Mouse (Mus musculus) liver, adult 2 months (tissue): Measurements from ENCODE around the gene Gabbr2. TPM values are rescaled to one million over a fixed set of nuclear protein-coding genes. Genes with fewer than 3 reads are reported as not detected.

Experiments
- DNase-seq: peaks from one replicate; pipeline ENCODE4 v3.0.0-alpha.2; 2011; ENCODE audit warnings: low read depth, low spot score; ENCODE audit errors: extremely low read depth
- H3K27ac ChIP-seq: fragments of 200-500 bp; replicated peaks from 2 replicates; pipeline ENCODE4 v1.5.1; 2012; ENCODE audit warnings: low read depth, mild to moderate bottlenecking, control low read depth, inconsistent platforms, low read length; ENCODE audit not compliant: insufficient read depth
- H3K27me3 ChIP-seq: fragments of 200-500 bp; 2 replicates; pipeline ENCODE4 v1.6.1; 2012; ENCODE audit warnings: mild to moderate bottlenecking, moderate library complexity, low read length, inconsistent platforms; ENCODE audit not compliant: control insufficient read depth, insufficient read depth
- H3K36me3 ChIP-seq: fragments of 200-500 bp; 2 replicates; pipeline ENCODE4 v1.6.1; 2012; ENCODE audit warnings: low read length, inconsistent platforms; ENCODE audit not compliant: control insufficient read depth, insufficient read depth
- H3K4me1 ChIP-seq: fragments of 200-500 bp; 2 replicates; pipeline ENCODE4 v1.6.1; 2011; ENCODE audit warnings: low read length; ENCODE audit not compliant: control insufficient read depth, insufficient read depth
- H3K4me3 ChIP-seq: fragments of 200-500 bp; 2 replicates; pipeline ENCODE4 v1.5.1; 2011; ENCODE audit warnings: low read depth, mild to moderate bottlenecking, control low read depth, low read length, moderate library complexity; ENCODE audit not compliant: insufficient read depth
- H3K79me2 ChIP-seq: fragments of 200-500 bp; 2 replicates; pipeline ENCODE4 v1.6.1; 2012; ENCODE audit warnings: inconsistent platforms, mild to moderate bottlenecking, low read length, moderate library complexity; ENCODE audit not compliant: control insufficient read depth, insufficient read depth
- H3K9ac ChIP-seq: fragments of 200-500 bp; 2 replicates; pipeline ENCODE4 v1.6.1; 2012; ENCODE audit warnings: low read depth, mild to moderate bottlenecking, control low read depth, inconsistent platforms, low read length
- CTCF ChIP-seq: fragments of 200-500 bp; IDR thresholded peaks from 2 replicates; pipeline ENCODE4 v1.5.1; 2011; ENCODE audit warnings: low read depth, low read length, control low read depth
- POLR2A ChIP-seq: fragments of 200-500 bp; IDR thresholded peaks from 2 replicates; pipeline ENCODE4 v1.6.1; 2011; ENCODE audit warnings: low read length, control low read depth; ENCODE audit not compliant: insufficient read depth; ENCODE audit errors: extremely low read depth
- WGBS: fragments of 180-500 bp; shearing (Covaris S2); methylation state at CpG from one replicate; pipeline ENCODE4 v1.1.7; 2018; 5-methylcytosine and 5-hydroxymethylcytosine counted together
- polyA plus RNA-seq: library from polyadenylated mRNA; depleted of rRNA; stranded (reverse); fragments of >200 nt; gene quantifications from 2 replicates; pipeline ENCODE4 v1.2.3, GENCODE M21; 2012
- total RNA-seq: library from RNA; depleted of rRNA; stranded (reverse); fragments of >200 nt; gene quantifications from 2 replicates; pipeline ENCODE4 v1.2.3, GENCODE M21; 2014

Gabbr2 gene
- total and polyA plus RNA-seq, 2 experiments, result 7.7 to 15.0 TPM

DNA sequence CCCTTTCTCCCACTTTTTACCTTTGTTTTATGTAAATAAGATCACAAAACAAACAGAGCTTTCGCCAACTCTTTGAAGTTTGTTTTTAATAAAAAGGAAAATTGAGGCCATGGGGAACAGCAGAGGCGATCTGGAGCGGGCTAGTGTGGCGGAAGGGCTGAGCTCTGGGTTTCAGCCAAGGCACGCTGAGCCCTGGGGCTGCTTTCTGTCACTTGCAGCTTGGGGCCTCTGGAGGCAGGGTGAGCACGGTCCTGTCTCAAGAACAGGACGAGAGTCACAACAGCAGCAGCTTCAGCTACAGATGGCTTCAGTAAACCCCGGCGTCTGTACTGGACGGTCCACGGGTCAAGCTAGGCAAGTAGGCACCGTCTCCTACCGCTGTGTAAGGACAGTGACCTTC is 132.8 kb downstream of the Gabbr2 start:
- no peaks in the 10 kb centered on the region for H3K79me2 ChIP-seq
- 11% methylated on average over 13 of the region's 13 CpGs for WGBS
- TF ChIP-seq CTCF (peak; percentile 76), POLR2A (no peak)
- H3K4me3 ChIP-seq, result no peak overlapping the region
- H3K4me1 ChIP-seq, result peaks cover 6% of the 10 kb centered on the region
- H3K27ac ChIP-seq, result no peak overlapping the region
- no peaks in the 10 kb centered on the region for H3K36me3 ChIP-seq
- DNase-seq, result peak; percentile 67
- H3K27me3 ChIP-seq, result no peaks in the 10 kb centered on the region
- H3K9ac ChIP-seq, result peak overlapping the region; percentile 62

DNA sequence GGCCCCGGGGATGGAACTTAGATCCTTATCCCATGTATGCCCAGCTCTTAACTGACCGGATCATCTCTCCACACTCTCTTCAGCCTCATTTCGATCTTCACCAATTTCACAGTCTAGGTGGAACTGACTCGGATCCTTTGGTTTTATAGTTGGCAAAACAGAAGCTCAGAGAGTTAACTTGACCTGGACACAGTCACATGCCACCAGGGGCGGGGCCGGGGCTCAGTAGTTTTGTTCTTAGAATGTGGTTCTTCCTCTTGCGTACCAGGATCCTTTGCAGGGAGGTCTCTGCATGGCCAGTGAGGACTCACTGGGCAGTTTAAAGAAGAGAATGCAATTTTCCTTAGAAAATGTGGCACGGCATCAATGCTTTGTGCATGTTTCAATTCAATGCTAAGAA is 135.5 kb downstream of the Gabbr2 start:
- Histone ChIP-seq H3K4me3 (no peak overlapping the region), H3K4me1 (peaks cover 2% of the 10 kb centered on the region)

DNA sequence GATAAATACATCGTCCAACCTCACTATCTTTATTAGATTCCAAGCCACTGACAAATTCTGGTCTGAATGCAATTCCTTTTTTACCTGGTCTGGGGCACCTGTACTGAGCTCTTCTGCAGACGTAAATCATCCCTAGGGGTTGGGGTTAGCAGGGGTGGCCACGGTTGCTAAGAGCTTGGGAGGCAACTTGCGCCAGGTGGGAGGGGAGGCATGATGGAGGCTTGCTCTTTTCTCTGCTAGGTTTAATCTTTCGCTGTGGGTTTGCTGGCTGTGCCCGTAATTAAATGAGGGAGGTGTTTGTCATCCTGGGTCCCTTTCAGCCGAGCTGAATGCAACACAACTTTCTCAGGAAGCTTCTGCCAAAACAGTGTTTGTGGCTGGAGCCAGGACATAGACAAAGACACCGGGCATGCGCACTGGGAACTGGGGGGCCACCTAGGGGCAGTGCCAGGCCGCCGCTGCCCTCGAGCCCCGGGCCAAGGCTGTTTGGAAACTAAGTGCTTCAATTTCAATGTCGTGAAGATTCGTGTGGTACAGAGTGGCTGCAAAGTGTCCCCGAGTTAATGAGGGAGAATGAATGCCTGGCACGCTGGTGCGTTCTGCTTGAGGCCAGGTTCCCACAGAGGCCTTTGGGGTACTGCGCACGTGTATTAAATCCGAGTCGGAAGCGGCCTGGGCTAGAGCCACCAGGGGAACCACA is 136.8 kb downstream of the Gabbr2 start:
- Histone ChIP-seq H3K4me1 (peaks cover 2% of the 10 kb centered on the region), H3K4me3 (no peak overlapping the region), H3K79me2 (no peaks in the 10 kb centered on the region), H3K27ac (no peak overlapping the region), H3K36me3 (no peaks in the 10 kb centered on the region), H3K27me3 (no peaks in the 10 kb centered on the region), H3K9ac (no peak overlapping the region)
- WGBS, result 82% methylated on average over 23 of the region's 23 CpGs
- no peak for DNase-seq
- no peak for TF ChIP-seq CTCF
- TF ChIP-seq POLR2A, result no peak

More for the DNA sequence above, 135.5 kb downstream of the Gabbr2 start:
- Histone ChIP-seq H3K27ac (no peak overlapping the region), H3K27me3 (no peaks in the 10 kb centered on the region), H3K9ac (no peak overlapping the region), H3K36me3 (no peaks in the 10 kb centered on the region), H3K79me2 (no peaks in the 10 kb centered on the region)
- no peak for TF ChIP-seq POLR2A
- TF ChIP-seq CTCF, result no peak
- no peak for DNase-seq
- 95% methylated on average over 8 of the region's 8 CpGs for WGBS

DNA sequence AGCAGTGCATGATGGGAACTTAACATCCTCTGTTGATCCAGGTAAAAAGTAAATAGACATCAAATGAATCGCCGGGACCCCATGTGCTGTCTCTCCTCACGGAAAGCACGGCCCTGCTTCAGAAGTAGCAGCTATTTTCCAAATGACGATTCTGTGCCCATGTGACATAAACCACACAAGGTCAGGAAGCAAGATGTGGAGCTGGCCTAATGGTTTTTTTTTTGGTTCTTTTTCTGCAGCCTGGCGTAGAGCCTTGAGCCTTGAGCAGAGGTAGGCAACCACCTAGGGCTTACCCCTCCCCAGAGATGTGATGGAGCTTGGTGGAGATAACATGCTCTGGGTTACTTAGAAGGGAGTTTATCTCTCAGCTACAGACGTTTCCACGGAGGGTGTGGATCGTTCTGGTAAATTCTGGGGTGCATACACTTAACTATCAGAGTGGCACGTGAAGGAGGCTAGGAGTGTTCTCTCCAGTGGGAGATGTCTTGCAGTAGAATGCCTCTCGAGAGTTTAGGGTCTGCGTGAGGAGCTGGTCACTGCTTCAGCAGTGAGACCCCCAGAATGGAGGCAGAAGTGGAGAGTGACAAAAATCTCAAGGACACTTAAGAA is 137.7 kb downstream of the Gabbr2 start:
- 71% methylated on average over 12 of the region's 12 CpGs for WGBS
- Histone ChIP-seq H3K36me3 (no peaks in the 10 kb centered on the region), H3K4me3 (no peak overlapping the region), H3K79me2 (no peaks in the 10 kb centered on the region), H3K27ac (no peak overlapping the region), H3K9ac (no peak overlapping the region), H3K4me1 (peaks cover under 1% of the 10 kb centered on the region; the same call in 1 of the 2 replicates), H3K27me3 (no peaks in the 10 kb centered on the region)
- TF ChIP-seq CTCF (no peak), POLR2A (no peak)
- no peak for DNase-seq

DNA sequence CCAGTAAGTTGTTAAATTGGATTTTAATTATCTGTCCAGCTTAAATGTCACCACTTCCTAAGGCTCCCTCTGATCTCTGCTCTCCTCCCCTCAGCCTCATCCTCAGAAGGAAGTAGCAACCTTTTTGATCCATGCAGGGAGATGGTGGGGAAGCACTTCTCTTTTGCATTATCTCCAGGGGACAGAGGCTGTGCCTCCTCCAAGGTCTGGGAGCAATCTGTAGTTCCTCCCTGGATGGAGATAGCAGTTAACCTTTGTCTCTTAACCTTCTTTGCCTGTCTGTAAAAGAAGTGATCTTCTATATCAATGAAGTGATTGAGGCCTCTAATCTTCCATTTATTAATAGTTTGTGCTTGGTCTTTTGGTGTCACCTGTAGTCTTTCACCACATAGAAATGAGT is 143.9 kb downstream of the Gabbr2 start:
- no peaks in the 10 kb centered on the region for H3K79me2 ChIP-seq
- no peaks in the 10 kb centered on the region for H3K27me3 ChIP-seq
- TF ChIP-seq POLR2A, result no peak
- no peak for TF ChIP-seq CTCF
- no peak overlapping the region for H3K9ac ChIP-seq
- no peak overlapping the region for H3K27ac ChIP-seq
- no peaks in the 10 kb centered on the region for H3K36me3 ChIP-seq
- DNase-seq, result no peak
- H3K4me1 ChIP-seq, result no peaks in the 10 kb centered on the region
- H3K4me3 ChIP-seq, result no peak overlapping the region

DNA sequence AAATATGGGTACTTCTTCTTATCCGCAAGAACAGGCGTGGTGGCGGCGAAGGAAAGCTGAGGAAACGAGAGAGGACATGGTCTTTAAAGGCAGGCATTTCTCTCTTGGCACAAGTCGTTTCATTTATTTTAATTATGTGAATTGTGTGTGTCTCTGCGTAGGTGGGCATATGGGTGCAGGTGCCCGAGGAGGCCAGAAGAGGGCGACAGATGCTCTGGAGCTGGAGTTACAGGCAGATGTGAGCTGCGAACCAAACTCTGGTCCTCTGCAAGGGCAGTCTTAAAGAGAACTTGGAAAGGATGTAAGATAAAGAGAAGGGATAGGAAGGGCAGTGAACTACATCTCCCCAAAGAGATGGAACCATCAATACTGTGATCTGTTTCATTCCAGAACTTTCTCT is 145.3 kb downstream of the Gabbr2 start:
- Histone ChIP-seq H3K27ac (no peak overlapping the region), H3K79me2 (no peaks in the 10 kb centered on the region), H3K4me1 (no peaks in the 10 kb centered on the region), H3K36me3 (no peaks in the 10 kb centered on the region), H3K9ac (no peak overlapping the region), H3K4me3 (no peak overlapping the region), H3K27me3 (no peaks in the 10 kb centered on the region)
- no peak for DNase-seq
- WGBS, result 94% methylated on average over 10 of the region's 10 CpGs
- TF ChIP-seq POLR2A (no peak), CTCF (0 out of 2 replicates have a peak, but pooled peaks have one; percentile 16)
